Mouse (Mus musculus) neutrophil, adult 5-6 weeks (primary cell): ENCODE measurements around the gene Gm20388. TPM values are rescaled to one million over a fixed set of nuclear protein-coding genes. Genes with fewer than 3 reads are reported as not detected.
A peak's percentile ranks its signal among the peaks of the same experiment; 100 is the strongest.
"Not testable (repeated sequence)": the region's sequence is repeated elsewhere in the genome, so short reads cannot be mapped to it uniquely, and the experiment has no call there.

ENCODE experiments used
- ATAC-seq: fragments of 151-379, 151-347 bp; 2 replicates; pipeline ENCODE4 v1.8.0; 2017; ENCODE audit warnings: mild to moderate bottlenecking, moderate TSS enrichment; ENCODE audit not compliant: insufficient number of reproducible peaks, poor library complexity, low FRiP score, severe bottlenecking; ENCODE audit errors: extremely low read depth
- total RNA-seq: library from RNA; stranded (forward); fragments of 200-1000 nt; gene quantifications from 2 replicates; pipeline ENCODE4 v1.2.3, GENCODE M21; 2017

The Gm20388 gene
- total RNA-seq, 1 experiment from 2014 or later = 10.8 TPM

DNA sequence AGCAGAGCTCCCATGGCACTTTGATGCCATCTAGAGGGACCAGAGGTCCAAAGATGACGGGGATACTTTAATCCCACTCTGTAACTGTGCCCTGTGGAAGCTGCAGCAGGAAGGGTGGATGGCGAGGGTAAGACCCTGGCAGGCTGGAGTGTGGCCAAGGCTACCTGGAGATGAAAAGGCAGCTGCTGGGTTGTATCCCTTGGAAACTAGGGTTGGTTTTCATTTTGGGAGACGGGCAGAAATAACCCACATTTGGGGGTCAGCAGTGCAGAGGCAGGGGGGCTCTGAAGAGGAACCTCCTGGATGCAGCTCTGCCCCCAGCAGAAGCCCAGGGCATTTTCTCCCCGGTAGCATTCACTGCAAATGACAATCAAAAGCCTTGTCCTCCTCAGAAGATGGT, 3594.6 kb downstream of the Gm20388 start:
- no peak for ATAC-seq

DNA sequence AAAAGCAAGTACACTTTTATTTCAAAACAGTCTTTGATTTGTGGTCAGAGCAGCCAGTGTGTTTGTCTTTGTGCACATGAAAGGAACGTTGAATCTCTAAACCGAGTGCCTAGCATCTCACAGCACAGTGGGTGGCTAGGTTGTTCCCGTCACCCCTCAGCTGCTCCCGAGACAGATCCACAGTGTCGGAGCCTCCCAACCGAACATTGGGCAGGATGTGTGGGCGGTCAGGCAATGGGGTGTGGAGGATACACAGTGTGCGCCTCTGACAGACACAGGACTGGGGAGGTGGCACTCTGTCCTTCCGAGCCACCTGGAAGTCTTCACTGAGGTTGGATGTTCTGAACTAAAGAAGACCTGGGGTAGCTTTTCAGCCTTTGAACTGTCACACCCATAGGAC, 3595.1 kb downstream of the Gm20388 start:
- no peak for ATAC-seq

DNA sequence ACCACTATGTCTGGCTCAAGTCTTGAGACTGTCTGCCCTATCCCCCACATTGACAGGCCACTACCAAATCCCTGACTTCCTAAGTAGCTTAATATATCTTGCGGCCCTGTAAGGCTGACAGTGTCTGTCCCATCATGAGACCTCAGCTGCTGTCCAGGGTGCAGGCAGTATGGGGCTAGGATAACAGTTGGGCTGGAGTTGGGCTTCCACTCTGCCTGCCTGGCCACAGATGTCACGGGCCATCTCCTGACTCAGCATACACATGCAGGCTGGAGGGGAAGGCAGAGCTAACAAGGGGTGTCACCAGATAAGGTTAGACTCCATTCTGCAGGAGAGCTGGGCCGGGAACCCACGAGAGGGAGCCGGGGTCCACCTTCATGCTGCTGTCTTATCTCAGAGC, 3596.5 kb downstream of the Gm20388 start:
- ATAC-seq = no peak

DNA sequence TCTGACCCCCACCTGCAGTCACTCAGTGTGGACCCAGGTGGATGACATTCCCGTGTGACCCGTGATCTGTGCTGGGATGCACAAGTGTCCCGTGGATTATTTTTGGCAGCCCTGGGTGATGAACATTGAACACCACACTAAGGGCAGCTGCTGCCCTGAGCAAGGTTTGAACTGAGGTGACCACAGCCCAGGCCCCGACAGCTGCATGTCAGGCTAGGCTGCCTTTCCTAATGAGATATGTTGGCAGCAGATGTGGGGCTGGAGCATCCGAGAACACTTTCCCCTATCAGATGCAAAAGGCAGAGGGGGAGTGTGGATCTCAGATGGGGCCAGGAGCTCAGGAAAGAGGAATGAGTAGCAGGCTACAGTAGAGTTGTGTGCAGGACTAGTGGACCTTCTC, 3600.2 kb downstream of the Gm20388 start:
- no peak for ATAC-seq

DNA sequence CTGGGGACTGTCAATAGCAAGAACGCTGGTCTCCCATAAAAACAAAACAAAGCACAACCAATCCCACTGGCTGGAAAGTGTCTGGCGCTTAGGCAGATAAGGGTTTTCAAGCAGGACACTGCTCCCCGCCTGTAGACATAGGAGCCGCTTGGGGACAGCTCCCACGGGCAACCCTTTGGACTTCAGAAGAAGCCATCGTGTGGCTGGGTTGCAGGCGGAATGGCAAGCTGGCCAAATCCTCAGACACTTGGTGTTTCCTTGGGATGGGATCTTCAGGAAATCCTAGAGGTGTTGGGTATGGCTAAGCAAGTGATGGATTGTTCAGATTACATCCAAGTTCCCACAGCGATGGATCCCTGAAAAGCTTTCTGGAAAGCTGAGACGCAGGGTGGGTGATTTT, 3603.5 kb downstream of the Gm20388 start:
- no peak for ATAC-seq

DNA sequence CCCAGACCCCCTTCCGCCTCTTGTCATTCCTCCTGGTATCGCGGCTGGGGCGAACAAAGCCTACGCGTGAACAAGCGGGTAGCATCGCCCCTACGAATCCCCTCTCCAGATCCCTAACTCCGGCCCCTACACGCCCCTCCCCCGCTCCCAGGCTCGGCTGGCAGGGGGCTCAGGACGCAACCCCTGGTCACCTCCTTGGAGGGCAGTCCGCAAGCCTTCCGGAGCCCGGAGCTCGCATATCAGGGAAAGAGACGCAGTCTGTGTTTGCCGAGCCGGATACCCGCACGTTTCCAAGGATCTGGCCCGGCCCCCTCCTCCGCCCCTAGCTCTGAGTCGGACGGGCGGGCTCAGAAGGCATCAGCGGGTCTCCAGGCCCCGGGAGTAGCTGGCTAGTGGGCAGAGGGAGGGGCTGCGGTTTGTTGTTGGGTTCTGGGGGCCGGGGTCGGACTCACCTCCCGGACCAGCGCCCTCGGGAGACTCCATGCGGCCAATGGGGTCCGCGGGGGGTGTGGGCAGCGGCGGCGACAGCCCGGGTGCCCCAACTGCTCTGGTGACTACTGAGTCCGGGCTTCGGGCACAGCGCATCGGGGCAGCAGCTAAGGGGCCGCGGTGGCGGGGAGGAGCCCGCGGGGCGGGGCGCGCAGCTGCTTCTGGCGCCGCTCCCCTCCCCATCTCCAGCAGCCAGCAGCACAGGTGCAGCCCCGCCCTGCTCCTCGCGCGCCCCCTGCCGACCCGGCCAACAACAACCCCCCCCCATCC, 3604.3 kb downstream of the Gm20388 start, which contains the start of gene Dbndd1:
Gene Dbndd1 (minus strand): TSS at position 683 of the 759 bp plus-strand sequence.
- ATAC-seq = no peak

DNA sequence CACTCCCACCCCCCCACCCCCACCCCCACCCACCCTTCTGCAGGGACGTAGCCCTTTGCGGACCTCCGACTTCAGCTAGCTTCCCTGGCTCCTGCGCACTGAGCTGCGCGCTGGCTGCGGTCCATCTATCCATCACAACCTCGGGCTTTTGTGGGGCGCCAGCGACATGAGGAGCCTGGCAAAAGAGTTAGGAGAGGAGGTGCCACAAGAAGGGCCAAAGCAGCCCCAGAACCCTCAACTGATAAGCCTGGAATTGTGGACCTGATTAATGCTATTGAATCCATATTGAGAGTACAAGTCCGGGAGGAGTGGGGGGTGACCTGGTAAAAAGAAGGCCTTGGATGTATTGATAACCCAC, 3604.9 kb downstream of the Gm20388 start:
- ATAC-seq = no peak

DNA sequence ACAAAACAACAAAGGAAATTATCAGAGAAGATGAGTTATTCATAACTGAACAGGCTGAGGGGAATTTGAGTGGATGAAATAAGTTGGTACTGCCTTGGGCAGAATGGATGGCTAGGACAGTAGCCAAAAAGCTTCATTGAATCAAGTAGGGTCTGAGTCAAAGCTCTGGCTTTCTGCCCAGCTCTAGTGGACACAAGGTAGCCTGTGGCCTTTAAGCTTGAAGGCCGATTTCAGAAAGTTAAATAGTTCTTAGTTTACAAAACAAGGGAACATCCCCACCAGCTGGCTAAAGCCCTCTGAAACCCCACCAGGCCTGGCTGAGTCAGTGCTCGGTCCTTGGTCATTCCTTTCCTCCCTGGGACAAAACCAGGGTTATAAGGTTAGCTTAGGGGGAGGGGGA, 3606.0 kb downstream of the Gm20388 start:
- ATAC-seq = no peak

DNA sequence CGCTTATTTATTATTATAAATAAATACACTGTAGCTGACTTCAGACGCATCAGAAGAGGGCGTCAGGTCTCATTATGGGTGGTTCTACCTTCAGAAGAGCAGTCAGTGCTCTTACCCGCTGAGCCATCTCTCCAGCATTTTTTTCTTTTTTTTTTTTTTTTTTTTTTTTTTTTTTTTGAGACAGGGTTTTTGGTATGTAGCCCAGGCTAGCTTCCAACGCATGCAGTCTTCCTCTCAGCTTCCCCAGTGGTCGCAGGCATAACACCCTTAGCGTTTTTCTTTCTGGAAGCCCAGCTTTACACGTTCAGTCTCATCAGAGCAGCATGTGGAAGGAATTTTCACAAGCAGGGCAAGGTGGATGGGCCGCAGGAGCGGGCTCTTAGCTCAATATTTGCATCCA, 3607.5 kb downstream of the Gm20388 start:
- ATAC-seq = no peak

DNA sequence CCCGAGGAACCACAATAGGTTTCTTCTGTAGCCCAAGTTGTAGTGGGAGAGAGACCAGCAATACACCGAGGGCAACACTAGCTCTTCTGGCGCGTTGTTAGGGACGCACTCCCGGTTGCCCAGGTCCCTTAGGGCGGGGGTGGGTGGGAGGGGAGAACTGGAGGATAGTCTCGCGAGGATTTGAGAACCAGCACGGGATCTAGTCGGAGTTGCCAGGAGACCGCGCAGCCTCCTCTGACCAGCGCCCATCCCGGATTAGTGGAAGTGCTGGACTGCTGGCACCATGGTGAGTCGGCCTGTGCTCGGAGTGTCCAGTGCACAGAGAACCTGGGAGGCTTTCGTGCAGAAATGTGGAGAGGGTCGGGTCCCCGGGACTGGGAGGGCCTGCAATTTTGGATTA, 3608.0 kb downstream of the Gm20388 start, which contains the start of gene Gas8:
Gene Gas8 (plus strand): TSS at position 168 of the 400 bp plus-strand sequence.
- ATAC-seq = peak; percentile 65

DNA sequence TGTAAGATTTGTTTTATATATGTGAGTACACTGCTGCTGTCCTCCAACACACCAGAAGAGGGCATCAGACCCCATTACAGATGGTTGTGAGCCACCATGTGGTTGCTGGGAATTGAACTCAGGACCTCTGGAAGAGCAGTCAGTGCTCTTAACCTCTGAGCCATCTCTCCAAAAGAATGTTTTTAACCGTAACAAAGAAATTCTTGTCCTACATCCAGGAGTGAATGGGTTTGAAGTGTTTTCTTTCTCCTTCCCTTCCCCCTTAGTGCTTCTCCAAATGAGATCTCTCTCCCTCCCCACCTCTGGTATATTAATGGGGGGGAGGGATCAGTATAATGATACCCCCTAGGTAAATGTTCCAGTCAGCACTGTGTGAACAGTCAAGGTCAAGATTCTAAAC, 3609.4 kb downstream of the Gm20388 start:
- ATAC-seq = not testable (repeated sequence)

DNA sequence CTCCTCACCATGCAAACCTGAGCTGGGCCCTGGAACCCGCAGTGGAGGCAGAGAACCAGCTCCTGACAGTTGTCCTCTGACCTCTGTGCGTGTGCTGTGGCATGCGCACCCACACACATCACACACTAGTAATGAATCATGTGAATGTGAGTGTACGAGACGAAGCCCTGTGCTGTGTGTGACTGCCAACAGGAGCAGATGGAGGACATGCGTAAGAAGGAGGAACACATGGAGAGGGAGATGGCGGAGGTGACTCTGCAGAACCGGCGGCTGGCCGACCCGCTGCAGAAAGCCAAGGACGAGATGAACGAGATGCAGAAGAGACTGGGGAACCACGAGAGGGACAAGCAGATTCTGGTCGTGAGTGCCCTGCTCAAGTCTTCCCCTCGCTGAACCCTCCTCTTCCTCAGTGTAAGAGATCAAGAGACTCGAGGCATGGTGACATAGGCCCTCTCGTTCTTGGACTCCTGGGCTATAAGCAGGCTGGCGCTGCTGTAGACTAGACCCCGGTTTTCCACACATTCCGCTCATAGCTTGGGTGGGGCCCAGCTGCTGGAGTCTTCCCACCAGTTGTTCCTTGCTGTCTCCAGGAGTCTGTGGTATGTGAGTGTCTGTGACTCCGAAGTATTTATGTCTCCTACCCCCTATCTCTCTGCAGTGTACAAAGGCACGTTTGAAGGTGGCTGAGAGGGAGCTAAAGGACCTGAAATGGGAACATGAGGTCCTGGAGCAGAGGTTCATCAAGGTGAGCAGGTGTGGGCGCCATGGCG, 3617.3 kb downstream of the Gm20388 start:
- no peak for ATAC-seq

DNA sequence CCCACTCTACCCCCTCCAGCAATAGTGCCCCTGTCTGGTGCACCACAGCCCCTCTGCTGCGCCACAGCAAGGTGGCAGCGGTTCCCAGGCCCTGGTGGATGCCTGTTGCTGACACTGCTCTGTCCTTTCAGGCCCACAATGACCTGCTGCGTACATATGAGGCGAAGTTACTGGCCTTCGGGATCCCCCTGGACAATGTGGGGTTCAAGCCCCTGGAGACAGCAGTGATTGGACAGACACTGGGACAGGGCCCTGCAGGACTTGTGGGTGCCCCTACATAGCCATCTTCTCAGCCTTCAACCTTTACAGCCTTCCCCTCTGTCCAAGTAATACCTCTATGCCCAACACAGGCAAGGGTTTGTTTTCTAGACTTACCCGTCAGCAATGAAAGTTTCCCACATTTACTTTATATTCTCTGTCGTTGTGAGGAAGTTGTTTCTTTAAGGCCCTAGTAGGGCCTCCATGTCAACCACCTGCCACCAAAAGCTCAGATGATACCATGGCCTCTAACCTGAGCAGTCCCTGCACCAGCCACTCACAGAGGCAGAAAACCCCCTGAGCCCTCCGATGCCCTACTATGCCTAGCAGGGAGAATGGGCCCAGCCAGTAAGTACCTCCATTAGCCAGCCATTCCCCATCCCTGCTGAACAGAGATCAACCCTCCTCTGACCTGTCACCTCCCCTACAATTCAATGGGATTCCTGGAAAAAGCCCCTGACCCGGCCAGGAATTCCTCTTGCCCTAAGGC, 3625.8 kb downstream of the Gm20388 start:
- no peak for ATAC-seq

DNA sequence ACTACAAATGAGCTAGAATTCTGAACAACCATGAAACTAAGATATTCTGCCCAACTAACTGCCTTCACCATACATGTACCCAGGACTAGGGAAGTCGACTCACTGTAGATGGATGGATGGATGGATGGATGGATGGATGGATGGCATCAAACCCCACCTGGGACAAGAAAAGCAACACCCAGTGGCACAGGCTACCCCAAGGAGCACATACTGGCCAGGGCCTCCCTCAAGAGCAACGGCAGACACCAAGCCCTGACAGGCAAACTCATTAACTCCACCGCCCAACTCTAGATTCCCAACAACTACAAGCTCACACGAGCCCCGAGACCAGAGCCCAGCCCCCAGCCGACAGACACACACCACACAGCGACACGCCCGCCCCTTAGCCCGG, 3626.3 kb downstream of the Gm20388 start:
- no peak for ATAC-seq

DNA sequence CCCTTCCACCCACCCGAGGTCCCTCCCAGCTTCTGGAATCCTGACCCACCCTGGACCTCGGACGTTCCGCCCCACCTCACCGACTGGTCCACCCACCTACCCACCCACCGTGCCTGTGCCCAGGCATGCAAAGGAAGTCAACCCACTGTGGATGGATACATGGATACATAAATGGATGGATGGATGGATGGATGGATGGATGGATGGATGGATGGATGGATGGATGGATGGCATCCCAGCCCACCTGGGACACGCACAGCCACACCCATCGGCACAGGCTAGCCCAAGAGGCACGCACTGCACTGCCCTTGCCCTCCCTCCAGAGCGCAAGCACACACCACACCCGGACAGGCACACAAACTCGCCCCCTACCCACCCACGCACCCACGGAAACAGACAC, 3627.0 kb downstream of the Gm20388 start:
- ATAC-seq = not testable (repeated sequence)

DNA sequence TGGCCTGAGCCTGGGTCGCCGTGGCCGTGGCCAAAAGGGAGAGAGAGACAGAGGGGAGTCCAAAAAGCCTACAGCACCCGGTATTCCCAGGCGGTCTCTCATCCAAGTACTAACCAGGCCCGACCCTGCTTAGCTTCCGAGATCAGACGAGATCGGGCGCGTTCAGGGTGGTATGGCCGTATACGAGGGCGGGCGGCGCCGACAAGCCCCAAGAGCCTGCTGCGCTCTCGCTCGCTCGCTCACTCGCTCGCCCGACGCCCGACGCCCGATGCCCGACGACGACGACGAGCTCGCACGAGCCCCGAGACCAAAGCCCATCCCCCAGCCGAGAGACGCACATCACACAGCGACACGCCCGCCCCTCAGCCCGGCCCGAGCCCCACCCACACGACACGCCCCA, 3653.6 kb downstream of the Gm20388 start:
- ATAC-seq = not testable (repeated sequence)

DNA sequence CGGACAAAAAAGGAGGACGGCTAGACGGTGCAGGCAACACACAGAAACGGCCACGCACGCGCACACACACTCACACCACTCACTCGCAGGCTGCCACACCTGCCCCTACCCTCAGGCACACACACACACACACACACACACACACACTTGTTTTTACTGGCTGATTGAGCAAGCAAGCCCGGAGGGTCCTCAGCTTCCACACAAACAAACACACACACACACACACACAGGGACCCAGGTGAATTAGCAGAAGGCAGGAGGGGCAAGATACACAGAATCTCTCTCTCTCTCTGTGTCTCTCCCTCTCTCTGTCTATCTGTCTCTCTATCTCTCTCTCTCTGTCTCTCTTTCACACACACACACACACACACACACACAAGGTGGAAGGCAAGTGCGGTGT, 3664.7 kb downstream of the Gm20388 start:
- ATAC-seq = not testable (repeated sequence)

DNA sequence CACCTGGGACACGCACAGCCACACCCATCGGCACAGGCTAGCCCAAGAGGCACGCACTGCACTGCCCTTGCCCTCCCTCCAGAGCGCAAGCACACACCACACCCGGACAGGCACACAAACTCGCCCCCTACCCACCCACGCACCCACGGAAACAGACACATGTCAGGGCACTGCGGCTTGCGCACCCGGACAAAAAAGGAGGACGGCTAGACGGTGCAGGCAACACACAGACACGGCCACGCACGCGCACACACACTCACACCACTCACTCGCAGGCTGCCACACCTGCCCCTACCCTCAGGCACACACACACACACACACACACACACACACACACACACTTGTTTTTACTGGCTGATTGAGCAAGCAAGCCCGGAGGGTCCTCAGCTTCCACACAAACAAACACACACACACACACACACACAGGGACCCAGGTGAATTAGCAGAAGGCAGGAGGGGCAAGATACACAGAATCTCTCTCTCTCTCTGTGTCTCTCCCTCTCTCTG, 3690.1 kb downstream of the Gm20388 start:
- not testable (repeated sequence) for ATAC-seq

DNA sequence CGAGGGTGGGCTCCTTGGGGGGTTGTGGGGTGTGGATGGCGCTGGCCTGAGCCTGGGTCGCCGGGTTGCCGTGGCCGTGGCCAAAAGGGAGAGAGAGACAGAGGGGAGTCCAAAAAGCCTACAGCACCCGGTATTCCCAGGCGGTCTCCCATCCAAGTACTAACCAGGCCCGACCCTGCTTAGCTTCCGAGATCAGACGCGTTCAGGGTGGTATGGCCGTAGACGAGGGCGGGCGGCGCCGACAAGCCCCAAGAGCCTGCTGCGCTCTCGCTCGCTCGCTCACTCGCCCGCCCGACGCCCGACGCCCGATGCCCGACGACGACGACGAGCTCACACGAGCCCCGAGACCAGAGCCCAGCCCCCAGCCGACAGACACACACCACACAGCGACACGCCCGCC, 3690.8 kb downstream of the Gm20388 start:
- not testable (repeated sequence) for ATAC-seq
